ENCODE assay signal across 20 mouse cellular contexts in the genomic region with DNA sequence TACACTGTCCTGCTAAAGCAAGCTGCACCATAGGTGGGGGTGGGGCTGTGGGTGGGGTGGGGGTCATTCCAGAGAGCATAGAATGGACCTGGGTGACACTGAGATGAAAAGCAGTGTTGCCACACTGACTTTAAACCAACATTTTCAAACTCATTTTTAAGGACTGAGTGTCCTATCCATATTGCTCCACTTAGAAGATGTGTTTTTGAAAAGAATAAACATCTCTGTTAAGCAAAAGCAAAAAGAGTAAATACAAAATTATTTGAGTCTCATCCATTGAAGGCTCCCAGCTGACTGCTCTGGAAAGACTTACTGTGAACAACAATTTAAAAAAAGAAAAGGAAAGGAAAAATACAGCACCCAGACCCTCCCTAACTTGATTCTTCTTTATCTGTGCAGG.
"Had no signal": no experiment of that assay in that cellular context is flagged by ENCODE, and none has a peak within 500 bp of the region (broad histone marks: within the 10 kb centered on the region; RNA-seq: fewer than 3 reads in every experiment).

No protein-coding gene starts in this region.

- H3K36me3 ChIP-seq: liver, embryonic 13.5 days; midbrain, embryonic 10.5 days; midbrain, embryonic 13.5 days; neural tube, embryonic 13.5 days had no signal

- H3K27ac ChIP-seq: hindbrain, postnatal 0 days; layer of hippocampus, adult 2 months; left cerebral cortex, adult 2 months; liver, embryonic 13.5 days; midbrain, embryonic 10.5 days; midbrain, embryonic 13.5 days; neural tube, embryonic 13.5 days had no signal

- H3K27me3 ChIP-seq: liver, embryonic 13.5 days; megakaryocyte, embryonic 14.5 days; midbrain, embryonic 13.5 days; neural tube, embryonic 13.5 days had no signal

- ATAC-seq: hindbrain, postnatal 0 days; inflammation-experienced regulatory T-cells, adult 6 months; midbrain, embryonic 13.5 days; midbrain, embryonic 16.5 days had no signal

- H3K4me1 ChIP-seq: liver, embryonic 13.5 days; midbrain, embryonic 13.5 days; neural tube, embryonic 13.5 days had no signal

- H3K9me3 ChIP-seq: liver, embryonic 13.5 days; midbrain, embryonic 10.5 days; midbrain, embryonic 13.5 days; neural tube, embryonic 13.5 days had no signal

- H3K4me3 ChIP-seq: layer of hippocampus, adult 2 months; left cerebral cortex, adult 2 months; liver, embryonic 13.5 days; megakaryocyte, embryonic 14.5 days; midbrain, embryonic 10.5 days; midbrain, embryonic 13.5 days; myocyte; neural tube, embryonic 13.5 days had no signal

- DNase-seq: kidney, adult 18-20 months; kidney, adult 9 months; kidney, postnatal 25 days; layer of hippocampus, adult 9-11 months; liver, embryonic 13.5 days; lung, postnatal 10 days; retina, postnatal 1 day; right cerebral cortex, postnatal 25 days; thymus, adult 18-20 months; thymus, postnatal 36 days had no signal

- H3K9ac ChIP-seq: liver, embryonic 13.5 days; midbrain, embryonic 13.5 days; neural tube, embryonic 13.5 days had no signal

- H3K4me2 ChIP-seq: liver, embryonic 13.5 days; midbrain, embryonic 13.5 days; neural tube, embryonic 13.5 days had no signal
